Mouse (Mus musculus): Measurements from ENCODE around the gene Rps19. TPM values are rescaled to one million over a fixed set of nuclear protein-coding genes. Genes with fewer than 3 reads are reported as not detected.

The Rps19 gene
- polyA plus RNA-seq, 1 experiment from 2014 or later, result 1,612 TPM

- ATAC-seq (ENCODE audit: low read depth), result peak; percentile 93
- H3K4me1 ChIP-seq (replicated peaks), result peaks cover 67% of the 10 kb centered on the region
- under 1% methylated on average over 30 of the region's 30 CpGs for WGBS (ENCODE audit: insufficient replicate concordance)
Observed at GRCm38 (mm10) chr7:24904070-24904483, 19.9 kb downstream of the Rps19 start.

GRCm38 (mm10) chr7:24904936-24905335, 20.8 kb downstream of the Rps19 start:
- peaks cover 67% of the 10 kb centered on the region for H3K4me1 ChIP-seq (replicated peaks)
- WGBS (ENCODE audit: insufficient replicate concordance), result 12% methylated on average over 3 of the region's 3 CpGs
- no peaks in the 10 kb centered on the region for H3K9me3 ChIP-seq (replicated peaks)
- H3K4me3 ChIP-seq (replicated peaks), result peak overlapping the region; percentile 78
- peaks cover 32% of the 10 kb centered on the region for H3K36me3 ChIP-seq
- H3K27me3 ChIP-seq, result no peaks in the 10 kb centered on the region
- ATAC-seq (ENCODE audit: low read depth) (peak; percentile 25), DNase-seq (peak; percentile 63)
- H3K27ac ChIP-seq, result peak overlapping the region; percentile 91
- peak overlapping the region; percentile 93 for H3K4me2 ChIP-seq
- H3K9ac ChIP-seq, result peak overlapping the region; percentile 89

More at GRCm38 (mm10) chr7:24904070-24904483, 19.9 kb downstream of the Rps19 start:
- H3K27me3 ChIP-seq, result no peaks in the 10 kb centered on the region
- peak overlapping the region; percentile 93 for H3K4me2 ChIP-seq
- DNase-seq, result peak; percentile 98
- peaks cover 25% of the 10 kb centered on the region for H3K36me3 ChIP-seq
- H3K9ac ChIP-seq, result peak overlapping the region; percentile 89
- H3K27ac ChIP-seq, result peak overlapping the region; percentile 91
- H3K4me3 ChIP-seq (replicated peaks), result peak overlapping the region; percentile 78
- H3K9me3 ChIP-seq (replicated peaks), result no peaks in the 10 kb centered on the region

GRCm38 (mm10) chr7:24906551-24906950, 22.4 kb downstream of the Rps19 start:
- ATAC-seq (ENCODE audit: low read depth), result no peak
- Histone ChIP-seq H3K36me3 (peaks cover 42% of the 10 kb centered on the region), H3K4me1 (replicated peaks) (peaks cover 58% of the 10 kb centered on the region), H3K4me3 (replicated peaks) (0 out of 2 replicates have a peak overlapping the region, but pooled peaks have one; percentile 2), H3K9ac (peak overlapping the region; percentile 89), H3K27me3 (no peaks in the 10 kb centered on the region), H3K27ac (peak overlapping the region; percentile 44; the same call in 1 of the 2 replicates), H3K9me3 (replicated peaks) (no peaks in the 10 kb centered on the region), H3K4me2 (peak overlapping the region; percentile 93)
- 23% methylated on average over 6 of the region's 6 CpGs for WGBS (ENCODE audit: insufficient replicate concordance)
- no peak for DNase-seq

- Histone ChIP-seq H3K27me3 (no peaks in the 10 kb centered on the region), H3K27ac (peak overlapping the region; percentile 44; the same call in 1 of the 2 replicates), H3K4me2 (peak overlapping the region; percentile 93), H3K9ac (peak overlapping the region; percentile 89), H3K4me1 (replicated peaks) (peaks cover 51% of the 10 kb centered on the region), H3K4me3 (replicated peaks) (no peak overlapping the region), H3K9me3 (replicated peaks) (no peaks in the 10 kb centered on the region), H3K36me3 (peaks cover 49% of the 10 kb centered on the region)
- DNase-seq (no peak), ATAC-seq (ENCODE audit: low read depth) (no peak)
- WGBS (ENCODE audit: insufficient replicate concordance), result 45% methylated on average over 13 of the region's 13 CpGs
Observed at GRCm38 (mm10) chr7:24907211-24907748, 23.1 kb downstream of the Rps19 start.

GRCm38 (mm10) chr7:24912480-24912879, 28.3 kb downstream of the Rps19 start:
- peaks cover 66% of the 10 kb centered on the region for H3K36me3 ChIP-seq
- no peak for ATAC-seq (ENCODE audit: low read depth)

GRCm38 (mm10) chr7:24918763-24919323, 34.7 kb downstream of the Rps19 start:
- 81% methylated on average over 20 of the region's 20 CpGs for WGBS (ENCODE audit: insufficient replicate concordance)
- Histone ChIP-seq H3K4me1 (replicated peaks) (no peaks in the 10 kb centered on the region), H3K27me3 (no peaks in the 10 kb centered on the region), H3K4me2 (no peak overlapping the region), H3K9me3 (replicated peaks) (no peaks in the 10 kb centered on the region), H3K9ac (no peak overlapping the region), H3K27ac (no peak overlapping the region), H3K36me3 (peaks cover 73% of the 10 kb centered on the region), H3K4me3 (replicated peaks) (no peak overlapping the region)
- peak; percentile 45; the same call in 1 of the 2 replicates for ATAC-seq (ENCODE audit: low read depth)
- no peak for DNase-seq

More at GRCm38 (mm10) chr7:24912480-24912879, 28.3 kb downstream of the Rps19 start:
- DNase-seq, result no peak
- peaks cover 4% of the 10 kb centered on the region for H3K4me1 ChIP-seq (replicated peaks)
- no peaks in the 10 kb centered on the region for H3K9me3 ChIP-seq (replicated peaks)
- 89% methylated on average over 14 of the region's 14 CpGs for whole genome bisulfite sequencing (ENCODE audit: insufficient replicate concordance)
- no peak overlapping the region for H3K4me2 ChIP-seq
- H3K27me3 ChIP-seq, result no peaks in the 10 kb centered on the region
- H3K27ac ChIP-seq, result no peak overlapping the region
- no peak overlapping the region for H3K9ac ChIP-seq
- H3K4me3 ChIP-seq (replicated peaks), result no peak overlapping the region

- H3K9ac ChIP-seq, result no peak overlapping the region
- ATAC-seq (ENCODE audit: low read depth), result no peak
Observed at GRCm38 (mm10) chr7:24919728-24920127, 35.6 kb downstream of the Rps19 start.

GRCm38 (mm10) chr7:24930475-24930874, 46.3 kb downstream of the Rps19 start:
- WGBS (ENCODE audit: insufficient replicate concordance), result 44% methylated on average over 6 of the region's 6 CpGs

More at GRCm38 (mm10) chr7:24919728-24920127, 35.6 kb downstream of the Rps19 start:
- Histone ChIP-seq H3K4me1 (replicated peaks) (no peaks in the 10 kb centered on the region), H3K9me3 (replicated peaks) (no peaks in the 10 kb centered on the region), H3K27ac (no peak overlapping the region), H3K27me3 (no peaks in the 10 kb centered on the region), H3K36me3 (peaks cover 82% of the 10 kb centered on the region), H3K4me2 (no peak overlapping the region), H3K4me3 (replicated peaks) (no peak overlapping the region)
- no peak for DNase-seq
- 79% methylated on average over 9 of the region's 9 CpGs for WGBS (ENCODE audit: insufficient replicate concordance)

GRCm38 (mm10) chr7:24931651-24932050, 47.5 kb downstream of the Rps19 start:
- no peak overlapping the region for H3K9ac ChIP-seq
- no peak overlapping the region for H3K27ac ChIP-seq
- no peaks in the 10 kb centered on the region for H3K9me3 ChIP-seq (replicated peaks)
- H3K4me1 ChIP-seq (replicated peaks), result no peaks in the 10 kb centered on the region
- peaks cover 8% of the 10 kb centered on the region for H3K36me3 ChIP-seq
- WGBS (ENCODE audit: insufficient replicate concordance), result 3% methylated on average over 15 of the region's 15 CpGs
- DNase-seq (no peak), ATAC-seq (ENCODE audit: low read depth) (no peak)
- no peak overlapping the region for H3K4me2 ChIP-seq
- H3K4me3 ChIP-seq (replicated peaks), result no peak overlapping the region
- peaks cover 84% of the 10 kb centered on the region for H3K27me3 ChIP-seq

More at GRCm38 (mm10) chr7:24930475-24930874, 46.3 kb downstream of the Rps19 start:
- peaks cover 20% of the 10 kb centered on the region for H3K36me3 ChIP-seq
- no peak overlapping the region for H3K9ac ChIP-seq
- ATAC-seq (ENCODE audit: low read depth) (no peak), DNase-seq (no peak)
- no peak overlapping the region for H3K27ac ChIP-seq
- no peaks in the 10 kb centered on the region for H3K9me3 ChIP-seq (replicated peaks)
- no peaks in the 10 kb centered on the region for H3K4me1 ChIP-seq (replicated peaks)
- H3K4me3 ChIP-seq (replicated peaks), result no peak overlapping the region
- H3K4me2 ChIP-seq, result no peak overlapping the region
- H3K27me3 ChIP-seq, result peaks cover 72% of the 10 kb centered on the region

Other genes with a start within 250 kb of the Rps19 start
- gene Lypd3, start 247.8 kb upstream of the Rps19 start, polyA plus RNA-seq (2015; fragmentation: Nextera tagmentation; extraction: Ambion mirVana), result not detected in 2 replicates
- gene Tex101, start 207.7 kb upstream of the Rps19 start, polyA plus RNA-seq (2015; fragmentation: Nextera tagmentation; extraction: Ambion mirVana), result not detected in 2 replicates
- not detected in 2 replicates for gene BC049730, start 175.1 kb upstream of the Rps19 start, polyA plus RNA-seq (2015; fragmentation: Nextera tagmentation; extraction: Ambion mirVana)
- not detected in 2 replicates for gene Gm4763, start 157.5 kb upstream of the Rps19 start, polyA plus RNA-seq (2015; fragmentation: Nextera tagmentation; extraction: Ambion mirVana)
- gene Cd177, start 124.1 kb upstream of the Rps19 start, polyA plus RNA-seq (2015; fragmentation: Nextera tagmentation; extraction: Ambion mirVana), result 0.71 and 1.0 TPM in 2 replicates
- 0.32 and 0.59 TPM in 2 replicates for gene Ceacam10, start 107.2 kb upstream of the Rps19 start, polyA plus RNA-seq (2015; fragmentation: Nextera tagmentation; extraction: Ambion mirVana)
- gene Gm9844, start 22.2 kb upstream of the Rps19 start, polyA plus RNA-seq (2015; fragmentation: Nextera tagmentation; extraction: Ambion mirVana), result 1.9 and 2.5 TPM in 2 replicates
- gene Lypd4, start 14.4 kb upstream of the Rps19 start, polyA plus RNA-seq (2015; fragmentation: Nextera tagmentation; extraction: Ambion mirVana), result not detected in 2 replicates
- gene Dmrtc2, start 14.3 kb upstream of the Rps19 start, polyA plus RNA-seq (2015; fragmentation: Nextera tagmentation; extraction: Ambion mirVana), result not detected in 2 replicates
- gene Cd79a, start 13.0 kb downstream of the Rps19 start, polyA plus RNA-seq (2015; fragmentation: Nextera tagmentation; extraction: Ambion mirVana), result 0.51 and 0.61 TPM in 2 replicates
- gene Arhgef1, start 18.5 kb downstream of the Rps19 start, polyA plus RNA-seq (2015; fragmentation: Nextera tagmentation; extraction: Ambion mirVana), result 44.3 and 48.2 TPM in 2 replicates
- not detected in 2 replicates for gene Gm4881, start 60.1 kb downstream of the Rps19 start, polyA plus RNA-seq (2015; fragmentation: Nextera tagmentation; extraction: Ambion mirVana)
- gene Rabac1, start 88.4 kb downstream of the Rps19 start, polyA plus RNA-seq (2015; fragmentation: Nextera tagmentation; extraction: Ambion mirVana), result 56.4 and 59.5 TPM in 2 replicates
- gene Atp1a3, start 121.6 kb downstream of the Rps19 start, polyA plus RNA-seq (2015; fragmentation: Nextera tagmentation; extraction: Ambion mirVana), result 0.82 and 0.87 TPM in 2 replicates
- 0.86 and 1.0 TPM in 2 replicates for gene Grik5, start 188.0 kb downstream of the Rps19 start, polyA plus RNA-seq (2015; fragmentation: Nextera tagmentation; extraction: Ambion mirVana)
- 9.7 and 11.1 TPM in 2 replicates for gene Zfp574, start 188.2 kb downstream of the Rps19 start, polyA plus RNA-seq (2015; fragmentation: Nextera tagmentation; extraction: Ambion mirVana)

Measured in liver, embryonic 13.5 days (tissue).